Mouse (Mus musculus) thymus, postnatal 0 days (tissue): ENCODE measurements around the gene Rftn1. TPM values are rescaled to one million over a fixed set of nuclear protein-coding genes. Genes with fewer than 3 reads are reported as not detected.
"Not testable (repeated sequence)": the region's sequence is repeated elsewhere in the genome, so short reads cannot be mapped to it uniquely, and the experiment has no call there.

Source experiments
- DNase-seq: peaks from one replicate; pipeline ENCODE4 v3.0.0-alpha.2; 2015; ENCODE audit warnings: low spot score
- polyA plus RNA-seq: library from polyadenylated mRNA; unstranded; fragments of >200 nt; fragmentation: Nextera tagmentation; extraction: Ambion mirVana; gene quantifications from 2 replicates; pipeline ENCODE4 v1.2.1, GENCODE M21; 2015

Gene Rftn1
- polyA plus RNA-seq, 1 experiment from 2014 or later: 66.6 TPM

- no peak for DNase-seq
Measured at GRCm38 (mm10) chr17:50128392-50128791, 62.1 kb downstream of the Rftn1 start.

DNA sequence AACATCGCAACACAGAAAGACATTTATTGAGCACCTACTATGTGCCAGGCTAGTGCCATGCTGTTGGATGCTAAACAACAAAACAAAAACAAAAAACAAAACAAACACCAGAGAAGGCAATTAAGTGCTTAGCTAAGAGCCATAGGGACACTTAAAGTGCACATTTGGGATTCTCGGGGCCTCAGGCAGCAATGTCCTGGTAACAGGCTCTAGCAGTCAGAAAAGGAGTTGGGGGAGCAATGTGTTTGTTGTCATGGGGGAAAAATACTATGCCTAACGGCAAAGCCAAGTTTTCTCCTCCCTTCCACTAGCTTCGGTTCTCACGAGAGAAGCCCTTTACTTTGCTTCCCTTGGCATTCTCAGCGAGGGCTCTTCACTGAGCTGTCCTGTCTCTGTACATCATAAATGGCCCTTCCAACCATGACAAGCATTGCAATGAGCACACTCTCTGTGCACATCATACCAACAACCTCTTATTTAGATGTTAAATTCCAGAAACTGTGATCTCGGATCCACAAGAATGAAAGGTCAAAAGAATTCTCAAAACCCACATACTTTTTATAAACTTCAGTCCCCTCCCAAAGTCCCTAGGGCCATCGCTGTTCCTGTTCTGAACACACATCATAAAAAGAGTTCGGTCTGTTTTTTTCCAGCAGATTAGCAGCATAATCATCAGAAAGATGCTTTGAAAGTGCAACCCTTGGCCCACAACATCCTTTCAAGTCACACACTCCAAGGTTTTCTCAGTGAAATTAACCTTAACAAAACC is 63.2 kb downstream of the Rftn1 start:
- no peak for DNase-seq

- no peak for DNase-seq
Measured at GRCm38 (mm10) chr17:50126545-50126944, 63.9 kb downstream of the Rftn1 start.

DNA sequence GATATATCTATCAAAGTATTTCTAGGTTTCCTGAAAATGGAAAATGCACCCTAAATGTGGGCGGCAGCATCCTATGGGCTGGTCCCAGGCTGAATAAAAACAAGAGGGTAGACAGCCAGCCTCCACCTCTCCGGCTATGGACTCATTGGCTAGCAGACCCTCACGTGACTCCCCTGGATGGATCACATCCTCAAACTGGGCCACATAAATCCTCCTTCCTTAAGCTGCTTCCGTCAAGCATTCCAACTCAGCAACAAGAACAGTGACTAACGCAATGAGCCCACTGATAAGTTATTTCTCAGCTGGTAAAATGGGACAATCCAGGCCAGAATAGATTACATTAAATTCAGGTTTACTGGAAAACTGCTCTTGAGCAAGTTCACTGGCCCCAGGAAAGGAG is 64.6 kb downstream of the Rftn1 start:
- DNase-seq: no peak

DNA sequence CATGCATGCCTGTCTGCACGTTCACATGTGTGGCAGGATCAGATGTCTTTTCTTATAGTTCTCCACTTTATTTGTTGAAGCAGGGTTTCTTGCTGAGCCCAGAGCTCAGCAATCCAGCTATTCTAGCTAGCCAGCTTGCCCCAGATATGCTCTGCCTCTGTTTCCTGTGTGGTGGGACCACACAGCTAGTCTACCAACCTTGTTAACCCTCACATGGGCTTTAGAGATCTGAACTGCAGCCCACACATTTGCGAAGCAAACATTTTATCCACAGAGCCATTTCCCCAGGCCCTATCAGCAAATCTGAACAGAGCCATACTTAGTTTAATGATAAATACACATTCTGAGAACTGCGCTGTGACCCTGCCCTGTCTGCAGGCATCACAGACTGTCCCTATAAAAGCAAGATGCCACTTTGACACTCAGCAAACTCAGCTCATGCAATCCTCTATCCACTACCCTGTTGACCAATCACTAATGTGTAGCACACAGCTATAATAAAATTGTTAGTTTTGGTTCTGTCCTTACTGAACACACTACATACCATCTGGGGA is 65.2 kb downstream of the Rftn1 start:
- peak; percentile 77 for DNase-seq

DNA sequence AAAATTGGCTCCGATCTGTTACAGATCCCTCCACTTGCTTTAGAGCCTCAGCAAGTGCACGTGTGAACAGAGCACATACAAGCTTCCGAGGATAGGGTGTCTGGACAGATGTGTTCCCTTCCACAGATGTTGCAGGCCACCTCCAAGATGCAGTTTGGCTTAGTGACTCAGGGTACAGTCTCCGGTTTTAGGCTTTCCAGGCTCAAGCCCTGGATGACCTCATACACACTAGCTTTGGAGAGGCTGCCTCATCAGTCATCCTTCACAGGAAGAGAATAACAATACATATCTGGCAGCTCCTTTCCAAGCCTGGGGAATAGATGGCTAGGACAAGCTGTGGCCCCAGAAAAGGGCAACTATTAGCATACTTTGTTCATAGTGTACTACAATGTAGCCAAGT is 65.8 kb downstream of the Rftn1 start:
- DNase-seq: no peak

DNA sequence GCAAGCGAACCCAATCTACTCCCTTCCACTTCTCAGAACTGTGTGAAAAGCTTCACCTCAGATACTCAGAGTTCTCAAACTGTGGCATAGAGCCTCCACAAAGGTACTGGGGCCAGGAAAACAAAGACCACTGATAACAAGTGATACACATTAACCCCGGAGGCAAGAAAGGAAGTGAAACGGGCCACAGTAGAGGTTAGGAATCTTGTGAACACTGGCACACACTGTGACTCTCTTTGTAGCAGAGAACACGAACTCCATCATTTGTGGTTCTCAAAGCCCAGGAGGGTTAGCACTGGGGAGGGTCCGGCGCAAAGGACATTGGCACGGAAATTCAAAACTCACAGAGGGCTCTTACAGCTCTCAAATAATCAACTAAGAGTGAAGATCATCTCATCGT is 67.9 kb downstream of the Rftn1 start:
- DNase-seq: no peak

GRCm38 (mm10) chr17:50120098-50120497 is 70.4 kb downstream of the Rftn1 start:
- no peak for DNase-seq

- DNase-seq: no peak
Measured at GRCm38 (mm10) chr17:50117461-50117860, 73.0 kb downstream of the Rftn1 start.

GRCm38 (mm10) chr17:50116980-50117379 is 73.5 kb downstream of the Rftn1 start:
- no peak for DNase-seq

DNA sequence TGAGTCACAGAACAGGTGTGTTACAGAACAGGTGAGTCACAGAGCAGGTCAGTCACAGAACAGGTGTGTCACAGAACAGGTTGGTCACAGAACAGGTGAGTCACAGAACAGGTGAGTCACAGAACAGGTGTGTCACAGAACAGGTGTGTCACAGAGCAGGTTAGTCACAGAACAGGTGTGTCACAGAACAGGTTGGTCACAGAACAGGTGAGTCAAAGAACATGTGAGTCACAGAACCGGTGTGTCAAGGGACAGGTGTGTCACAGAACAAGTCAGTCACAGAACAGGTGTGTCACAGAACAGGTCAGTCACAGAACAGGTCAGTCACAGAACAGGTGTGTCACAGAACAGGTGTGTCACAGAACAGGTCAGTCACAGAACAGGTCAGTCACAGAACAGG is 74.1 kb downstream of the Rftn1 start:
- DNase-seq: not testable (repeated sequence)

GRCm38 (mm10) chr17:50115716-50116115 is 74.8 kb downstream of the Rftn1 start:
- DNase-seq: not testable (repeated sequence)

DNA sequence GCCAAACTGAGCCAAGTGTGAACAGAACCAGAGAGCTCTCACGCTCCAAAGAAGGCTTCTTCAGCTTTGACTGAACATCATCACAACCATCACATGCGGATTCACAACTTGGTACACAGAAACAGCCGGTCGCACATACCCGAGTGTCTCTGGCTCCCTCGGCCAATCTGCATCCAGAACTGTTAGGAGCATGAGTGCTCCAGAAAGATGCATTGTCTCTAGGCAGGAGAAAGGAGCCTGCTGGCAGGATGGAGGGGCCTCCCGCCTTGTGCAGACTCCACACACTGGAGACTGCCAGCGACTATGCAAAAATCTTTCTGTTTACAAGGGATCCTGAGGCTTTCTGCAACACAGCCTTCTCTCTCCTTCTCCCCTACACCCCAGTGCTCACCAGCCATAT is 75.8 kb downstream of the Rftn1 start:
- DNase-seq: no peak

DNA sequence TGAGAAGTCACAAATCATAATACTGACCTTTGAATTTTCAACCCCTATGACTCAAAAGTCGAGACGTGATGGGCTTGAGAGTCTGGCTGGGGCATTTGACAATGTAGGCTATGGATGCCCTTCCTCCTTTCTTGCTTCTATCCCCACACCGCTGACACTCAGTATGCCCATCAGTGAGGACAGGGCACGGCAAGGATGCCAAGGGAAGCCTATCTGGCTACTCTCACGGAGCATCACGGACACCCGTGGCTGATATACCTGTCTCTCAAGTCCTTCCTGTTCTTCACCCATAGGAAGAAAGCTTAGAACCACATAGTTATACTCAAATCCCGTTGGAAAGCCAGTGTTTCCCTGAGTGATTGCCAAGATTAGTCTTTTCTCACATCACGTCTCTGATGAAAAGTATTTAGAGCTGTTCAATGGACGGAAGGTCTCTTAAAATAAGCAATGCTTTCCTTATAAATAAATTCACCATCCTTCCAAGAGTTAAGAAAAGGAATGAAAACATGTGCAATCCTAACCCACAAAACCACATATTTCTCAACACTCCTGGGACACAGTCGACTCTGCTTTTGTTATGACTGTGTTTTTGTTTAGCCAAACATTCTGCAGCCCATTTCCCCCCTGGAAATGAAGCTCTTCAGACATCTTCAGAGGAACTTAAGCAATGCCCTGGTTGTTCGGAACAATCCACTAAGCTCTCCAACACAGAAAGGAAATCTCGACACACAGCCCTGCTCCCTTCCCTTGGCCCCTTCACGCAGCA is 79.6 kb downstream of the Rftn1 start:
- DNase-seq: no peak

DNA sequence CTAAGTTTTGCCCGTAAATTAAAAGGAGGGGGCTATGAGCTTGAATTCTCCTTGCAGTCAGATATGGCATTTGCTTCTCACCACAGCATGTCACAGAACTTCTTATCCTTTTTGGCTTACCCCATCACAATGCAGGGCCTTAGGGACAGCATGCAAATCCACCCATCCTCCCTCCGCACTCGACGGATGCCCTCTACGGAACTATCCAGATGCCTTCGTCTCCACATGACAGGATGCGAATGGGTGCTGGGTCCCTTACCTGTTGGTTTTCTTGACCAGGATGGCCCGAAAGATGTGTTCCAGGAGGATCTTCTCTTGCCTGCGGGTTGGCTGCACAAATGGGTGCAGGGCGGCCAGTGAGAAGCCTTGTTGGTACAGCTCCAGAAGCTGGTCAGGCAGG is 83.7 kb downstream of the Rftn1 start:
- DNase-seq: no peak

- no peak for DNase-seq
Measured at GRCm38 (mm10) chr17:50104131-50104530, 86.3 kb downstream of the Rftn1 start.

DNA sequence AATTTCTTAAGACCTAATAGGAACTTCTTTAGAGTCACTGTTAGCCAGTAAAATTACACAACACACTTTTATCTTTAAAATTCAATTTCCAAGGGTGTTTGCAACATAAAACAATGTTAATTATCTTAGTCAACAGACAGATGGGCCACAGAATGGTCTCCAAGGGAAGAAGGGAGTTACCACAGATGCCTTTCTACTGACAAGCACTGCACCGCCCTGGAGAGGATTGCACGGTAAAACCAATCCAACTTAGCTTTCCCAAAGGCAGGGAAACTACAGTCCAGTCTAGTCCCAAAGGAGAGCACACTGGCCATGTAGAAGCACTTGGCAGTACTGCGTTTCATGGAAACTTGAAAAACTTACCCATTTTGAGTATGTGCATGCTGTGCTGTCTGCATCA is 89.1 kb downstream of the Rftn1 start:
- DNase-seq: no peak

DNA sequence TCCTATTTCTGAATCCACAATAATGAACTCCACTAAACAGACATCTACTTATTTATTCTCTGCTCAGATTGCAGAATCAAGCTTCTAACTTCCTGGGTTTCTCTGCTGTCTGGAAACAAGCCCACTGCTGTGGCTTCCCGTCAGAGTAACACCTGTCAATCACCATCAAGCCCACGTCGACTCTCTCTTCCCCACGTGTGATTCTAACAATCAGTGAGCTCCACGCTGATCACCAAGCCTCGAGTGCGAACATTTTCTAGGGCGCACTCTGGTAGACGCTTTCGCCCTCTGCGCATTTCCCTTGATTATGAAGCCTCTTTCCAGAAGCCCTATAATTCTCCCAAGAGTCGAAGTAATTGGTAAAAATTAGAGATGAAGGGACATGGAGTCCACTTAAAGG is 90.4 kb downstream of the Rftn1 start:
- DNase-seq: peak; percentile 56

GRCm38 (mm10) chr17:50099378-50099777 is 91.1 kb downstream of the Rftn1 start:
- DNase-seq: no peak

DNA sequence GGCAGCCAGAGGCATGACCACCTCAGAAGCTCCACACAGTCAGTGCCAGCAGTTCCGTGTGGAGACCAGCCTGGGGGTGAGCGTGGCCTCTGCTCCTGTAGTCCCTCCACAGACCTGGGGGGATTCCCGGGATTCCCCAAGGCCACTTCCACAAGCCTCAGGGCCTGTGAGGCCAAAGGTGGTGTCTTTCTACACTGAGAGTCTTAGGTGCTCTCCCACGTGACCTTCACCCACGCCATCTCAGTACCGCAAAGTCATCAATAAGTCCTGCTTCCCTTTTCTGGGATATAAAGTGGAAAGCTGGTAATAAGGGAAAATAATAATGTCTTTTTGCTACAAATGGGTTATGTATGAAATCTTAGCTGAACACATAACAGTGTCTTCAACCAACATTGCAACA is 92.2 kb downstream of the Rftn1 start:
- DNase-seq: no peak

GRCm38 (mm10) chr17:50097831-50098230 is 92.6 kb downstream of the Rftn1 start:
- peak; percentile 77 for DNase-seq

DNA sequence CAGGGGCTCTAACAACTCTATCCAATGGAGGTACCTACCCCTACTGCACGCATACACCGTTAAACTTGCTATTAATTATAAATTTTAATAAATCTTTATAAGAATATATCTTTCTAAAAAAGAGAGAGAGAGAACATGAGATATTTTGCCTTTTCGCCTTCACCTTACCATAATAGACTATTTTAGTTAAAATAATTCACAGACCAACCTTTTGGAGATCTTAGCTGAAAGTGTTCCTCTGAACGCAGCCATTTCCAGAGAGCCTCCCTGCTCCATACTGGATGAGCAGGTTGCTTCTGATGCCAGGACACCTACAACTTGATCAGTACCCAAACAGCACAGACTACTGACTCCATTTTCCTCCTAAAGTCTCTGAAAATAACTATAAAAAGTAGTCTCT is 94.2 kb downstream of the Rftn1 start:
- no peak for DNase-seq

DNA sequence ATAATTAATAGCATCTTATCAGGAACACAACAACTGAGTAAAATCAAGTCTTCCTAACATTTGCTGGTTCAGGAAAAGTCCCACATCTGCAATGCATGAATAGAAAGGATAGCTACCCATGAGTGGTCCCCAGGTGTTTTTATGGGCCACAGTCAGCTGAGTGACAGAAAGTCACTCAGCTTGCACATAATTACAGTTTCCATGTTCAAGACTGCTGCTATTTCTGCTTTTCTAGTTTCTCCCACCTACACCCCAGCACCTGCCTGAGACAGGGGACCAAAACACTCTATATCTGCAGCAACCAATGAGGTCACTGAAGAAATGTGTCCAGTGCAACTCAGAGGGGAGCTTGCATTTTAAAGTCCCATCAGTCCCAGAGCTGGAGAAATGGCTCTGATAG is 95.9 kb downstream of the Rftn1 start:
- no peak for DNase-seq
